Mouse (Mus musculus): Measurements from ENCODE around the gene Aff3.

The Aff3 gene

GRCm38 (mm10) chr1:38626388-38626738, 38.4 kb downstream of the Aff3 start:
- in situ Hi-C loops (cut with MboI; ENCODE audit: low pct_unique_long_range_greater_than_20kb in 1 of 2, low sequenced_read_pairs in 2 of 2, unreplicated experiment in 1 of 2), result no loop called here

- in situ Hi-C loops (cut with MboI; ENCODE audit: low pct_unique_long_range_greater_than_20kb in 1 of 2, low sequenced_read_pairs in 2 of 2, unreplicated experiment in 1 of 2), result no loop called here
Observed at GRCm38 (mm10) chr1:38621840-38622239, 42.9 kb downstream of the Aff3 start.

GRCm38 (mm10) chr1:38620401-38620800, 44.4 kb downstream of the Aff3 start:
- in situ Hi-C loops (cut with MboI; ENCODE audit: low pct_unique_long_range_greater_than_20kb in 1 of 2, low sequenced_read_pairs in 2 of 2, unreplicated experiment in 1 of 2), result no loop called here

GRCm38 (mm10) chr1:38606741-38607140, 58.0 kb downstream of the Aff3 start:
- in situ Hi-C loops (cut with MboI; ENCODE audit: low pct_unique_long_range_greater_than_20kb in 1 of 2, low sequenced_read_pairs in 2 of 2, unreplicated experiment in 1 of 2), result no loop called here

GRCm38 (mm10) chr1:38605426-38605825, 59.3 kb downstream of the Aff3 start:
- in situ Hi-C loops (cut with MboI; ENCODE audit: low pct_unique_long_range_greater_than_20kb in 1 of 2, low sequenced_read_pairs in 2 of 2, unreplicated experiment in 1 of 2), result no loop called here

GRCm38 (mm10) chr1:38604611-38605010, 60.1 kb downstream of the Aff3 start:
- in situ Hi-C loops (cut with MboI; ENCODE audit: low pct_unique_long_range_greater_than_20kb in 1 of 2, low sequenced_read_pairs in 2 of 2, unreplicated experiment in 1 of 2), result no loop called here

- in situ Hi-C loops (cut with MboI; ENCODE audit: low pct_unique_long_range_greater_than_20kb in 1 of 2, low sequenced_read_pairs in 2 of 2, unreplicated experiment in 1 of 2), result no loop called here
Observed at GRCm38 (mm10) chr1:38601802-38602508, 62.8 kb downstream of the Aff3 start.

- in situ Hi-C loops (cut with MboI; ENCODE audit: low pct_unique_long_range_greater_than_20kb in 1 of 2, low sequenced_read_pairs in 2 of 2, unreplicated experiment in 1 of 2), result no loop called here
Observed at GRCm38 (mm10) chr1:38595311-38595710, 69.4 kb downstream of the Aff3 start.

- in situ Hi-C loops (cut with MboI; ENCODE audit: low pct_unique_long_range_greater_than_20kb in 1 of 2, low sequenced_read_pairs in 2 of 2, unreplicated experiment in 1 of 2), result no loop called here
Observed at GRCm38 (mm10) chr1:38594766-38595165, 70.0 kb downstream of the Aff3 start.

GRCm38 (mm10) chr1:38591194-38591593, 73.6 kb downstream of the Aff3 start:
- in situ Hi-C loops (cut with MboI; ENCODE audit: low pct_unique_long_range_greater_than_20kb in 1 of 2, low sequenced_read_pairs in 2 of 2, unreplicated experiment in 1 of 2), result no loop called here

- in situ Hi-C loops (cut with MboI; ENCODE audit: low pct_unique_long_range_greater_than_20kb in 1 of 2, low sequenced_read_pairs in 2 of 2, unreplicated experiment in 1 of 2), result no loop called here
Observed at GRCm38 (mm10) chr1:38588741-38589140, 76.0 kb downstream of the Aff3 start.

- in situ Hi-C loops (cut with MboI; ENCODE audit: low pct_unique_long_range_greater_than_20kb in 1 of 2, low sequenced_read_pairs in 2 of 2, unreplicated experiment in 1 of 2), result no loop called here
Observed at GRCm38 (mm10) chr1:38582328-38582727, 82.4 kb downstream of the Aff3 start.

- in situ Hi-C loops (cut with MboI; ENCODE audit: low pct_unique_long_range_greater_than_20kb in 1 of 2, low sequenced_read_pairs in 2 of 2, unreplicated experiment in 1 of 2), result no loop called here
Observed at GRCm38 (mm10) chr1:38580572-38580971, 84.2 kb downstream of the Aff3 start.

- in situ Hi-C loops (cut with MboI; ENCODE audit: low pct_unique_long_range_greater_than_20kb in 1 of 2, low sequenced_read_pairs in 2 of 2, unreplicated experiment in 1 of 2), result no loop called here
Observed at GRCm38 (mm10) chr1:38578339-38578738, 86.4 kb downstream of the Aff3 start.

- in situ Hi-C loops (cut with MboI; ENCODE audit: low pct_unique_long_range_greater_than_20kb in 1 of 2, low sequenced_read_pairs in 2 of 2, unreplicated experiment in 1 of 2), result no loop called here
Observed at GRCm38 (mm10) chr1:38567791-38568190, 97.0 kb downstream of the Aff3 start.

- in situ Hi-C loops (cut with MboI; ENCODE audit: low pct_unique_long_range_greater_than_20kb in 1 of 2, low sequenced_read_pairs in 2 of 2, unreplicated experiment in 1 of 2), result no loop called here
Observed at GRCm38 (mm10) chr1:38566101-38566678, 98.6 kb downstream of the Aff3 start.

GRCm38 (mm10) chr1:38565295-38565777, 99.4 kb downstream of the Aff3 start:
- in situ Hi-C loops (cut with MboI; ENCODE audit: low pct_unique_long_range_greater_than_20kb in 1 of 2, low sequenced_read_pairs in 2 of 2, unreplicated experiment in 1 of 2), result no loop called here

GRCm38 (mm10) chr1:38562397-38563199, 102.2 kb downstream of the Aff3 start:
- in situ Hi-C loops (cut with MboI; ENCODE audit: low pct_unique_long_range_greater_than_20kb in 1 of 2, low sequenced_read_pairs in 2 of 2, unreplicated experiment in 1 of 2), result no loop called here

- in situ Hi-C loops (cut with MboI; ENCODE audit: low pct_unique_long_range_greater_than_20kb in 1 of 2, low sequenced_read_pairs in 2 of 2, unreplicated experiment in 1 of 2), result no loop called here
Observed at GRCm38 (mm10) chr1:38561331-38561730, 103.4 kb downstream of the Aff3 start.
